Mouse (Mus musculus) urinary bladder, postnatal 0 days (tissue): ENCODE data around the gene Dyrk1a. TPM values are rescaled to one million over a fixed set of nuclear protein-coding genes. Genes with fewer than 3 reads are reported as not detected.

Experiments
- polyA plus RNA-seq: library from polyadenylated mRNA; unstranded; fragments of >200 nt; fragmentation: Nextera tagmentation; extraction: Ambion mirVana; gene quantifications from 2 replicates; pipeline ENCODE4 v1.2.1, GENCODE M21; 2015

Dyrk1a gene
- polyA plus RNA-seq: 4.8 and 5.4 TPM in 2 replicates

GRCm38 (mm10) chr16:94569229-94570176 lies at the start of gene Dyrk1a:
Dyrk1a (plus strand) TSS chr16:94570010.

GRCm38 (mm10) chr16:94526344-94527151 lies 43.3 kb upstream of the Dyrk1a start, which contains the start of gene Vps26c:
Vps26c (minus strand) TSS chr16:94526830.

Other genes with a start within 250 kb of the Dyrk1a start
- 0.90 and 1.3 TPM in 2 replicates for gene Ripply3, start 241.6 kb upstream of the Dyrk1a start, polyA plus RNA-seq
- 58.6 and 62.4 TPM in 2 replicates for gene Ttc3, start 199.4 kb upstream of the Dyrk1a start, polyA plus RNA-seq
- gene Pigp, start 198.2 kb upstream of the Dyrk1a start, polyA plus RNA-seq: 137 and 140 TPM in 2 replicates
- 29.1 and 35.0 TPM in 2 replicates for gene Vps26c, start 43.2 kb upstream of the Dyrk1a start, polyA plus RNA-seq